Mouse (Mus musculus): ENCODE measurements around the gene Cep70. TPM values are rescaled to one million over a fixed set of nuclear protein-coding genes. Genes with fewer than 3 reads are reported as not detected.

Cep70 gene
- total and polyA plus RNA-seq, 2 experiments = 0.70 to 9.4 TPM

- Histone ChIP-seq H3K4me1 (ENCODE audit: control insufficient read depth, insufficient read depth, low read length) (peaks cover 2% of the 10 kb centered on the region; the same call in 1 of the 2 replicates), H3K9ac (ENCODE audit: low read depth, low read length) (no peak overlapping the region), H3K36me3 (ENCODE audit: control insufficient read depth, insufficient read depth, low read length) (no peaks in the 10 kb centered on the region), H3K79me2 (ENCODE audit: control insufficient read depth, insufficient read depth, low read length) (no peaks in the 10 kb centered on the region; the same call in 1 of the 2 replicates), H3K4me3 (ENCODE audit: insufficient read depth, low read depth, low read length) (no peak overlapping the region), H3K27me3 (ENCODE audit: control insufficient read depth, insufficient read depth, low read length) (no peaks in the 10 kb centered on the region), H3K27ac (replicated peaks; ENCODE audit: insufficient read depth, low read depth, low read length) (no peak overlapping the region)
- 2% methylated on average over 7 of the region's 7 CpGs for WGBS
- TF ChIP-seq CTCF (IDR thresholded peaks at IDR 0.05; ENCODE audit: low read depth, low read length) (peak; percentile 49; the same call in 1 of the 2 replicates), POLR2A (IDR thresholded peaks at IDR 0.05; ENCODE audit: extremely low read depth, insufficient read depth, low read length) (no peak)
- peak; percentile 63 for DNase-seq (ENCODE audit: extremely low read depth, low read depth, low spot score)
Measured at GRCm38 (mm10) chr9:99242035-99242434, 1.1 kb upstream of the Cep70 start.

- no peaks in the 10 kb centered on the region; the same call in 1 of the 2 replicates for H3K79me2 ChIP-seq (ENCODE audit: control insufficient read depth, insufficient read depth, low read length)
- 6% methylated on average over 17 of the region's 17 CpGs for WGBS
- TF ChIP-seq POLR2A (IDR thresholded peaks at IDR 0.05; ENCODE audit: extremely low read depth, insufficient read depth, low read length) (no peak), CTCF (IDR thresholded peaks at IDR 0.05; ENCODE audit: low read depth, low read length) (no peak)
- H3K27ac ChIP-seq (replicated peaks; ENCODE audit: insufficient read depth, low read depth, low read length) = peak overlapping the region; percentile 55
- H3K4me1 ChIP-seq (ENCODE audit: control insufficient read depth, insufficient read depth, low read length) = peaks cover 2% of the 10 kb centered on the region; the same call in 1 of the 2 replicates
- peak overlapping the region; percentile 67 for H3K4me3 ChIP-seq (ENCODE audit: insufficient read depth, low read depth, low read length)
- H3K27me3 ChIP-seq (ENCODE audit: control insufficient read depth, insufficient read depth, low read length) = no peaks in the 10 kb centered on the region
- no peak for DNase-seq (ENCODE audit: extremely low read depth, low read depth, low spot score)
- no peaks in the 10 kb centered on the region for H3K36me3 ChIP-seq (ENCODE audit: control insufficient read depth, insufficient read depth, low read length)
- H3K9ac ChIP-seq (ENCODE audit: low read depth, low read length) = peak overlapping the region; percentile 57
Measured at GRCm38 (mm10) chr9:99242533-99243189, 506 bp upstream of the Cep70 start.

DNA sequence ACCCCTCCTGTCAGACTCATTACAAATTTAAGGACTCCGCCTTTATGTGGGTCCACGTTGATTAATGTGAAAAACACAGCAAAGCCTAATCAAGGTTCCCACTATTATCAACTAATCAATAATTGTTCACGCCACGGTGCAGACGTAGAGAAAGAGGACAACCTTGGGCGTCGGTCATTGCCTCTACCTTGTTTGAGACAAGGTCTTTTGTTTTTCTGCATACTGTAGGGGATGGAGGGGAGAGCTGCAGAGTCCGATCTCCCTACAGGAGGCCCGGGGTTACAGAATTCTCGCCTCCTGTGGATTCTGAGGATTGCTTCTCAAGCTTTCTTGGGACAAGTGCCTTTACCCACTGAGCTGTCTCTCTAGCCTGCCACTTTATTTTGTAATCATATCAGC lies 727 bp downstream of the Cep70 start:
- Histone ChIP-seq H3K36me3 (ENCODE audit: control insufficient read depth, insufficient read depth, low read length) (no peaks in the 10 kb centered on the region), H3K79me2 (ENCODE audit: control insufficient read depth, insufficient read depth, low read length) (no peaks in the 10 kb centered on the region; the same call in 1 of the 2 replicates), H3K9ac (ENCODE audit: low read depth, low read length) (peak overlapping the region; percentile 70), H3K4me3 (ENCODE audit: insufficient read depth, low read depth, low read length) (peak overlapping the region; percentile 67), H3K27ac (replicated peaks; ENCODE audit: insufficient read depth, low read depth, low read length) (peak overlapping the region; percentile 51), H3K4me1 (ENCODE audit: control insufficient read depth, insufficient read depth, low read length) (peaks cover 4% of the 10 kb centered on the region), H3K27me3 (ENCODE audit: control insufficient read depth, insufficient read depth, low read length) (no peaks in the 10 kb centered on the region)
- WGBS = 7% methylated on average over 10 of the region's 10 CpGs
- no peak for TF ChIP-seq POLR2A (IDR thresholded peaks at IDR 0.05; ENCODE audit: extremely low read depth, insufficient read depth, low read length)
- no peak for TF ChIP-seq CTCF (IDR thresholded peaks at IDR 0.05; ENCODE audit: low read depth, low read length)
- peak; percentile 8 for DNase-seq (ENCODE audit: extremely low read depth, low read depth, low spot score)

DNA sequence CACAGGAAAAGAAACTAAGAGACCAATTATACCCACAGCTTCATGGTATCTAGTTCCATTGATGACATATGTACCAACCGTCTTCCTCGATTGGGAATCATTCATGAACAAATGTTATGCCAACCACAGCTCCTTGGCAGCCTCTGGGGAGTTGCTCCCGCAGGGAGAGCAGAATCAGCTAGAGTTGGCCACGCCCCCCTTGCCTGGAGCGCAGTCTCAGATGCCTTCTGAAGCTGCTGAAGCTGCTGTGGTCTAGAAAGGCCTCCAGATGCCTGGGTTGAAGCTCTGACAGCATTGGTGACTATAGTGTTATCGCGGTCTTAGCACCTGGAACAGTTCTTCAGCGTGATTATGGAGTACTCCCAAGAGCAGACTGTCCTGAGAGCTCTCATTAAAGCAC lies 5.1 kb downstream of the Cep70 start:
- no peak overlapping the region for H3K4me3 ChIP-seq (ENCODE audit: insufficient read depth, low read depth, low read length)
- no peak overlapping the region for H3K9ac ChIP-seq (ENCODE audit: low read depth, low read length)
- no peak for DNase-seq (ENCODE audit: extremely low read depth, low read depth, low spot score)
- no peaks in the 10 kb centered on the region for H3K27me3 ChIP-seq (ENCODE audit: control insufficient read depth, insufficient read depth, low read length)
- H3K36me3 ChIP-seq (ENCODE audit: control insufficient read depth, insufficient read depth, low read length) = no peaks in the 10 kb centered on the region
- H3K79me2 ChIP-seq (ENCODE audit: control insufficient read depth, insufficient read depth, low read length) = no peaks in the 10 kb centered on the region; the same call in 1 of the 2 replicates
- no peak overlapping the region for H3K27ac ChIP-seq (replicated peaks; ENCODE audit: insufficient read depth, low read depth, low read length)
- 75% methylated on average over 8 of the region's 8 CpGs for WGBS
- H3K4me1 ChIP-seq (ENCODE audit: control insufficient read depth, insufficient read depth, low read length) = peaks cover 4% of the 10 kb centered on the region
- no peak for TF ChIP-seq CTCF (IDR thresholded peaks at IDR 0.05; ENCODE audit: low read depth, low read length)
- TF ChIP-seq POLR2A (IDR thresholded peaks at IDR 0.05; ENCODE audit: extremely low read depth, insufficient read depth, low read length) = no peak

DNA sequence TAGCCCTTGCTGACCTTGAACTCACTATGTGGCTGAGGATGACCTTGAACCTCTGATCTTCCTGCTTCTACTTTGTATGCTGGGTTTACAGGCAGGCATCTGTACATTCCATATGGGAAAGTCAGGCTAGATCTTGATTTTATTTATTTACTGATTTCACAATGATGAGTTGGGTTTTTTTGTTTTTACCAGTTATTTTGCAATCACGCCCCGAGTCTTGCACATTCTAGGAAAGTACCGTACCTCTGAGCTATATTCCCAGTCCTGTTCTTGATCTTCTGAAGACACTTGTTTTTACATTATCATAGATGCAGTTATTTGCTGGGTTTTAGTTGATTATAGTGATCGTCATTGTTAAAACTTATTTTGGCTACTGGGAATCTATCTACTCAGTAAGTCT lies 5.7 kb downstream of the Cep70 start:
- H3K4me3 ChIP-seq (ENCODE audit: insufficient read depth, low read depth, low read length) = no peak overlapping the region
- peaks cover 3% of the 10 kb centered on the region for H3K36me3 ChIP-seq (ENCODE audit: control insufficient read depth, insufficient read depth, low read length)
- TF ChIP-seq POLR2A (IDR thresholded peaks at IDR 0.05; ENCODE audit: extremely low read depth, insufficient read depth, low read length) (no peak), CTCF (IDR thresholded peaks at IDR 0.05; ENCODE audit: low read depth, low read length) (no peak)
- H3K27ac ChIP-seq (replicated peaks; ENCODE audit: insufficient read depth, low read depth, low read length) = no peak overlapping the region
- no peak overlapping the region for H3K9ac ChIP-seq (ENCODE audit: low read depth, low read length)
- peak; percentile 56 for DNase-seq (ENCODE audit: extremely low read depth, low read depth, low spot score)
- H3K4me1 ChIP-seq (ENCODE audit: control insufficient read depth, insufficient read depth, low read length) = peaks cover 4% of the 10 kb centered on the region
- no peaks in the 10 kb centered on the region; the same call in 1 of the 2 replicates for H3K79me2 ChIP-seq (ENCODE audit: control insufficient read depth, insufficient read depth, low read length)
- no peaks in the 10 kb centered on the region for H3K27me3 ChIP-seq (ENCODE audit: control insufficient read depth, insufficient read depth, low read length)
- WGBS = 43% methylated on average over 4 of the region's 4 CpGs

DNA sequence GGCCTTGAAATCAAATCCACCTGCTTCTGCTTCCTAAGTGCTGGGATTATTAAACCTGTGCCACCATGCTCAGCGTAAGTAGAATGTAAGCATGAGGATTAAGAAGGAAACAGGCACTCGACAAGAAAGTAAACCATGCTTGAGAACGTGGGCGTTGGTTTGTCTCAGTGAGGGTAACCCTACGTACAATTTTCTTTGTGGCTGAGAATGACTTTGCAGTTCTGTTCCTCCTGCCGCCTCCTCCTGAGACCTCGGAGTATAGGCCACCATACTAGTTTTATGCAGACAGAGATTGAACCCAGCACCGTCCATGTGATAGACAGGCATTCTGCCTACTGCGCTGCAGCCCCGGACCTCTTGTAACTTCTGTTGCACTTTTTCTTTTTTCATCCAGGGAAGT lies 10.7 kb downstream of the Cep70 start:
- Histone ChIP-seq H3K4me1 (ENCODE audit: control insufficient read depth, insufficient read depth, low read length) (0 out of 2 replicates have a peak, but pooled peaks cover 3% of the 10 kb centered on the region), H3K4me3 (ENCODE audit: insufficient read depth, low read depth, low read length) (no peak overlapping the region), H3K27ac (replicated peaks; ENCODE audit: insufficient read depth, low read depth, low read length) (no peak overlapping the region), H3K36me3 (ENCODE audit: control insufficient read depth, insufficient read depth, low read length) (peaks cover 13% of the 10 kb centered on the region), H3K27me3 (ENCODE audit: control insufficient read depth, insufficient read depth, low read length) (no peaks in the 10 kb centered on the region), H3K9ac (ENCODE audit: low read depth, low read length) (no peak overlapping the region), H3K79me2 (ENCODE audit: control insufficient read depth, insufficient read depth, low read length) (no peaks in the 10 kb centered on the region)
- 96% methylated on average over 10 of the region's 10 CpGs for WGBS
- no peak for TF ChIP-seq POLR2A (IDR thresholded peaks at IDR 0.05; ENCODE audit: extremely low read depth, insufficient read depth, low read length)
- TF ChIP-seq CTCF (IDR thresholded peaks at IDR 0.05; ENCODE audit: low read depth, low read length) = no peak
- no peak for DNase-seq (ENCODE audit: extremely low read depth, low read depth, low spot score)

Measured in liver, adult 2 months (tissue).